Mouse (Mus musculus): ENCODE data around the gene Ap5z1. TPM values are rescaled to one million over a fixed set of nuclear protein-coding genes. Genes with fewer than 3 reads are reported as not detected.

Ap5z1 gene
- total and polyA plus RNA-seq, 2 experiments from 2014 or later = 3.9 to 8.2 TPM

DNA sequence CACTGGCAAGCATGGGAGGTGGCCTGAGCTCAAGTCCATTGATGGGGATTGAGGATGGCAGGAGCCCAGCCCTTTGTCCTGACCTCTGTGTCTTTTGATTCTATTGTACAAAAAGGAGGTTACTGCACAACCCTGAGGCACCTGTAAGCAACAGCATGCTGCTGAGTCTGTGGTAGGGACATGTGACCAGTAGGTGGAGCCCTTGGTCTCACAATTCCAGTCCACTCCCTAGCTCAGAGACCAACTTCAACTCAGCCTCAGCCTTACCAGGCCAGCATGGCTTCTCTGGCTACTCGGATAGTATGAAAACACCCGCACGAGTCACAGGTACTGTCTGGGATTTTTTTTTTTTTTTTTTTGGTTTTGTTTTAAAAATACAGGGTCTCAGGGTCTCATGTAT is 38.7 kb downstream of the Ap5z1 start:
- H3K36me3 ChIP-seq (replicated peaks; ENCODE audit: control insufficient read depth, insufficient read depth, low read length) = no peaks in the 10 kb centered on the region
- DNase-seq (ENCODE audit: low spot score) = peak; percentile 94
- no peaks in the 10 kb centered on the region for H3K9me3 ChIP-seq (replicated peaks; ENCODE audit: control insufficient read depth, low read length)
- H3K4me2 ChIP-seq (ENCODE audit: low read depth, low read length) = no peak overlapping the region
- TF ChIP-seq EP300 (IDR thresholded peaks at IDR 0.05; ENCODE audit: low read depth) (no peak), CTCF (IDR thresholded peaks at IDR 0.05; ENCODE audit: low read depth) (peak; percentile 92)
- no peaks in the 10 kb centered on the region for H3K27me3 ChIP-seq (ENCODE audit: control insufficient read depth, insufficient read depth, low read length)
- peak; percentile 92 for ATAC-seq (ENCODE audit: insufficient read depth, low read depth)
- WGBS = 0% methylated on average over 3 of the region's 3 CpGs
- no peak overlapping the region for H3K4me3 ChIP-seq (ENCODE audit: low read depth, low read length)
- H3K4me1 ChIP-seq (ENCODE audit: control insufficient read depth, insufficient read depth) = no peaks in the 10 kb centered on the region
- H3K9ac ChIP-seq (replicated peaks; ENCODE audit: low read depth, low read length) = no peak overlapping the region
- no peak overlapping the region for H3K27ac ChIP-seq (ENCODE audit: low read depth)

DNA sequence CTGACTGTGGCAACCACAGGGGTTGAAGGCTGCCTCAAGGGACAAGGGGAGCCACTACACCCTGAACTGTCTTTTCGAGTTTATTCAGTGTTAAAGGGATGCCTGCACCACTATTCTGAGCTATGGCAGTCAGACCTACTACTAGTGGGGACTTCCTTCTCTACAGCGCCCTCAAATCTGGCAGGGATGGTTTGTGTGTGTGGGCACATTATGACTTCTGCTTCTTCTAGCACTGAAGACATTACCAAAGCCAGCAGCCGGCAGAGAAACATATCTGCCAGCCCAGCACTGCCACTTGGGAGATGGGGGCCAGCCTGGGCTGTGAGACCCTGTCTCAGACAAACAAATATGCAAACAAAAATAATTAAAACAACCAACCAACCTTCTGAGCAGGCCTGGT is 40.4 kb downstream of the Ap5z1 start:
- no peaks in the 10 kb centered on the region for H3K9me3 ChIP-seq (replicated peaks; ENCODE audit: control insufficient read depth, low read length)
- H3K27ac ChIP-seq (ENCODE audit: low read depth) = no peak overlapping the region
- H3K27me3 ChIP-seq (ENCODE audit: control insufficient read depth, insufficient read depth, low read length) = no peaks in the 10 kb centered on the region
- 88% methylated on average over 3 of the region's 3 CpGs for WGBS
- TF ChIP-seq EP300 (IDR thresholded peaks at IDR 0.05; ENCODE audit: low read depth) = no peak
- no peak for TF ChIP-seq CTCF (IDR thresholded peaks at IDR 0.05; ENCODE audit: low read depth)
- H3K4me2 ChIP-seq (ENCODE audit: low read depth, low read length) = no peak overlapping the region
- ATAC-seq (ENCODE audit: insufficient read depth, low read depth) (no peak), DNase-seq (ENCODE audit: low spot score) (no peak)
- H3K4me1 ChIP-seq (ENCODE audit: control insufficient read depth, insufficient read depth) = peaks cover 2% of the 10 kb centered on the region; the same call in 1 of the 2 replicates
- no peak overlapping the region for H3K9ac ChIP-seq (replicated peaks; ENCODE audit: low read depth, low read length)
- H3K4me3 ChIP-seq (ENCODE audit: low read depth, low read length) = no peak overlapping the region
- H3K36me3 ChIP-seq (replicated peaks; ENCODE audit: control insufficient read depth, insufficient read depth, low read length) = no peaks in the 10 kb centered on the region

DNA sequence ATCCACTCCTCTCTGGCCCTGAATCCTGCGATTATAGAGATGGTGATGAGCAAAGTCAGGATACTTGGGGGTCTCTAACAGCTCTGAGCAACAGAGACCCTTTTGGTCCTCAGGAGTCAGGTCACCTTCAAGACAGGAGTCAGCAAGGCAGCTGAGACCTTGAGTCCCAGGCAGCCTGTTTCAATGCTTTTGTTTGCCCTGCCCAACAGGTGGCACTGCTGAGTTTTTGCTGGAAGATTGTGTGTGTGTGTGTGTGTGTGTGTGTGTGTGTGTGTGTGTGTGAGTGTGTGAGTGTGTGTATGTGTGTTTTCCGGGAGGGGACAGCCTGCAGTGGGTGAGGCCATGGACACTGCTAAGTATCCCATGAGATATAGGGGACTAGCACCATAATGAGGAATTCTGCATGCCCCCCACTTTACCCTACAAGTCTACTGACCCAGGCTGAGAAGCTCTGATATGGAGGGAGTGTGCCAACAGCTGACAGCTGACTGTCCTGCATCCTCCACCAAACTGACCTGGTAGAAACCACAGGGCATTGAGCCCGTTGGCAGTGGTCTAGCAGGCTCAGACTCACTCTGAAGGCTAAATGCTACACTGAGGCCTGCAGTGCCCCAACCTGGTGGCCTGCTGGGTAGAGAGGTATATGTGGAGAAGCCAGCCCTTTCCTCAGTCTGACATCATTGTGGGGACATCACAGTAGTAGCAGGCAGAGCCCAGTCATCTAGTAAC is 42.1 kb downstream of the Ap5z1 start:
- 62% methylated on average over 3 of the region's 3 CpGs for WGBS
- Histone ChIP-seq H3K9me3 (replicated peaks; ENCODE audit: control insufficient read depth, low read length) (no peaks in the 10 kb centered on the region), H3K4me3 (ENCODE audit: low read depth, low read length) (no peak overlapping the region), H3K36me3 (replicated peaks; ENCODE audit: control insufficient read depth, insufficient read depth, low read length) (no peaks in the 10 kb centered on the region), H3K27me3 (ENCODE audit: control insufficient read depth, insufficient read depth, low read length) (no peaks in the 10 kb centered on the region), H3K4me1 (ENCODE audit: control insufficient read depth, insufficient read depth) (peaks cover 9% of the 10 kb centered on the region), H3K4me2 (ENCODE audit: low read depth, low read length) (no peak overlapping the region), H3K9ac (replicated peaks; ENCODE audit: low read depth, low read length) (no peak overlapping the region), H3K27ac (ENCODE audit: low read depth) (no peak overlapping the region)
- TF ChIP-seq CTCF (IDR thresholded peaks at IDR 0.05; ENCODE audit: low read depth) = peak; percentile 54
- TF ChIP-seq EP300 (IDR thresholded peaks at IDR 0.05; ENCODE audit: low read depth) = no peak
- ATAC-seq (ENCODE audit: insufficient read depth, low read depth) (no peak), DNase-seq (ENCODE audit: low spot score) (no peak)

DNA sequence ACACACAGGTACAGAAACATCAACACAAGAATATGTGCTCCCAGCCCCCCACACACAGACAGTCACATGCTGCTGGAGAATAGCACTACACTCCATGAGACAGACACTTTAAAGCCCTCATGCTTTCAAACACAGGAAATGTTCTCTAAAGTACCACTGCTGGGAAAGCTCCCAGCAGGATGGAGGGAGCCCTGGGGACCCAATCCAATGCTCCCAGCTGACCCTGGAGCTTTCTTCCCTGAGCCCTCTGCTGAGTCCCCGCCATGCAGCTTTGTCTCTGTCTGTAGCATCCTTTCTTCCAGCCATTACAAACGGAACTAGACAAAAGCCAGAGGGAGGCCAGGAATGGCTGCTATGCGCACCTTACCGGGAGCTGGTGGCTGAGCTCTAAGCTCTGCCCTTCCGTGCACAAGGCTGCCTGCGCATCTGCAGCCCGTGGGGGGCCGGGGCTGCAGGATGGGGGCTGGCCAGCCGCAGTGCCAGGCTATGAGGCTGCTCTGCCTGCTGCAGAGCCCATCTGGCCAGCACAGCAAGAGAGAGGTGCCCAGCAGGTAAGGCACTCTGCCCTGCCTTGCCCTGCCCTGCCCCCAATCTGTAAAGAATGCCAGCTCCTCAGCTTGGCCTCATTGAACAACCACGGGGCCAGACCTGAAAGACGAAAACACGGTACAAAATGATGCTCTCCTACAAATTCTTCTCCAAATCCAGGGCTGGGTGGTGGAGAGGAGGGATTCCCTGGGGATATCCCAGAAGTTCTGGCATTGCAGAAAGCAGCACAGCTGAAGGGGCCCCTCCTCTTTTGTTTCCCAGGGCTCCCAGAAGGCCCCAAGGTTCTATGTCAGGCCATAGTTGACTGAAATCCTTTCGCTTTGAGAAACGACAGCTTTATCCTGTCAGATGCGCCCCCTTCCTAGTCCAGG is 45.7 kb downstream of the Ap5z1 start:
- Histone ChIP-seq H3K9me3 (replicated peaks; ENCODE audit: control insufficient read depth, low read length) (no peaks in the 10 kb centered on the region), H3K4me2 (ENCODE audit: low read depth, low read length) (peak overlapping the region; percentile 30; the same call in 1 of the 2 replicates), H3K4me1 (ENCODE audit: control insufficient read depth, insufficient read depth) (peaks cover 9% of the 10 kb centered on the region), H3K4me3 (ENCODE audit: low read depth, low read length) (no peak overlapping the region), H3K27me3 (ENCODE audit: control insufficient read depth, insufficient read depth, low read length) (no peaks in the 10 kb centered on the region), H3K9ac (replicated peaks; ENCODE audit: low read depth, low read length) (peak overlapping the region; percentile 29; the same call in 1 of the 2 replicates), H3K27ac (ENCODE audit: low read depth) (0 out of 2 replicates have a peak overlapping the region, but pooled peaks have one; percentile 34), H3K36me3 (replicated peaks; ENCODE audit: control insufficient read depth, insufficient read depth, low read length) (no peaks in the 10 kb centered on the region)
- no peak for DNase-seq (ENCODE audit: low spot score)
- no peak for TF ChIP-seq CTCF (IDR thresholded peaks at IDR 0.05; ENCODE audit: low read depth)
- no peak for TF ChIP-seq EP300 (IDR thresholded peaks at IDR 0.05; ENCODE audit: low read depth)
- 24% methylated on average over 15 of the region's 15 CpGs for WGBS
- ATAC-seq (ENCODE audit: insufficient read depth, low read depth) = no peak; the same call in 1 of the 2 replicates

DNA sequence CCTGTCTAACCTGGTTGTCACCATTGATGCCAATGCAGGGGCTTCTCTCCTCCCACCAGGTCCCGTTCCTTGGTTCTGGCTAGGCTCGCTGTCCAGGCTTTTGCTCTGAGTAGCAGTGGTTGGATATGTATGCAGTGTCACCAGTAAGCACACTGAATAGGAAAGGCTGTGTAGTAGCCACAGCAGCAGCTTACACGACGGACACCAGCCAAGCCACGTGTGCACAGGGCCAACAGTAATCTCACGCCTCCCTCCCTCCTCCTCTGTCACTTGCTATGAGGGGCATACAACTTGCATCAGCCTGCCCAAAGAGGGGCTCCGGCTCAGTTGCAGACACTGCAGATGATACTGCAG is 46.3 kb downstream of the Ap5z1 start:
- no peak overlapping the region for H3K4me2 ChIP-seq (ENCODE audit: low read depth, low read length)
- 61% methylated on average over 7 of the region's 7 CpGs for WGBS
- ATAC-seq (ENCODE audit: insufficient read depth, low read depth) (no peak), DNase-seq (ENCODE audit: low spot score) (no peak)
- H3K27ac ChIP-seq (ENCODE audit: low read depth) = no peak overlapping the region
- 0 out of 2 replicates have a peak overlapping the region, but pooled peaks have one; percentile 29 for H3K9ac ChIP-seq (replicated peaks; ENCODE audit: low read depth, low read length)
- TF ChIP-seq EP300 (IDR thresholded peaks at IDR 0.05; ENCODE audit: low read depth) = no peak
- no peak for TF ChIP-seq CTCF (IDR thresholded peaks at IDR 0.05; ENCODE audit: low read depth)
- H3K36me3 ChIP-seq (replicated peaks; ENCODE audit: control insufficient read depth, insufficient read depth, low read length) = no peaks in the 10 kb centered on the region
- H3K4me3 ChIP-seq (ENCODE audit: low read depth, low read length) = no peak overlapping the region
- no peaks in the 10 kb centered on the region for H3K9me3 ChIP-seq (replicated peaks; ENCODE audit: control insufficient read depth, low read length)
- H3K27me3 ChIP-seq (ENCODE audit: control insufficient read depth, insufficient read depth, low read length) = no peaks in the 10 kb centered on the region
- peaks cover 9% of the 10 kb centered on the region for H3K4me1 ChIP-seq (ENCODE audit: control insufficient read depth, insufficient read depth)
